Mouse (Mus musculus) midbrain, embryonic 16.5 days (tissue): ENCODE measurements around the gene Ehd4. TPM values are rescaled to one million over a fixed set of nuclear protein-coding genes. Genes with fewer than 3 reads are reported as not detected.

ENCODE experiments used
- ATAC-seq: fragments of 200-750 bp; cut with Nextera tagmentation; 2 replicates; pipeline ENCODE4 v1.8.0; 2017; ENCODE audit warnings: moderate TSS enrichment
- H3K27ac ChIP-seq: fragments of 300-500 bp; sonication (generic); 2 replicates; pipeline ENCODE4 v1.5.1; 2014; ENCODE audit warnings: mild to moderate bottlenecking, low read length, mixed read lengths
- H3K27me3 ChIP-seq: fragments of 300-500 bp; sonication (generic); 2 replicates; pipeline ENCODE4 v1.6.1; 2014; ENCODE audit warnings: low read depth, low read length, mixed read lengths; ENCODE audit not compliant: control insufficient read depth, insufficient read depth
- H3K36me3 ChIP-seq: fragments of 300-500 bp; sonication (generic); 2 replicates; pipeline ENCODE4 v1.6.1; 2014; ENCODE audit warnings: mild to moderate bottlenecking, low read length, moderate library complexity, mixed read lengths; ENCODE audit not compliant: control insufficient read depth, insufficient read depth
- H3K4me1 ChIP-seq: fragments of 300-500 bp; sonication (generic); 2 replicates; pipeline ENCODE4 v1.6.1; 2014; ENCODE audit warnings: mild to moderate bottlenecking, low read length, mixed read lengths; ENCODE audit not compliant: control insufficient read depth, insufficient read depth
- H3K4me2 ChIP-seq: fragments of 300-500 bp; sonication (generic); 2 replicates; pipeline ENCODE4 v1.6.1; 2014; ENCODE audit warnings: mild to moderate bottlenecking, low read length, mixed read lengths
- H3K4me3 ChIP-seq: fragments of 300-500 bp; sonication (generic); 2 replicates; pipeline ENCODE4 v1.5.1; 2014; ENCODE audit warnings: low read depth, mild to moderate bottlenecking, low read length, moderate library complexity, mixed read lengths
- H3K9ac ChIP-seq: fragments of 300-500 bp; sonication (generic); 2 replicates; pipeline ENCODE4 v1.6.1; 2014; ENCODE audit warnings: low read depth, low read length, mixed read lengths
- H3K9me3 ChIP-seq: fragments of 300-500 bp; sonication (generic); replicated peaks from 2 replicates; pipeline ENCODE4 v1.6.1; 2014; ENCODE audit warnings: mild to moderate bottlenecking, low read length, mixed read lengths; ENCODE audit not compliant: control insufficient read depth, poor library complexity, severe bottlenecking
- WGBS: fragments of 180-500 bp; shearing (Covaris S2); extraction: QIAGEN DNeasy Blood & Tissue Kit; methylation state at CpG from one replicate; pipeline ENCODE4 v1.1.7; 2014; 5-methylcytosine and 5-hydroxymethylcytosine counted together
- polyA plus RNA-seq: library from polyadenylated mRNA; unstranded; fragments of >200 nt; fragmentation: Nextera tagmentation; extraction: Ambion mirVana; gene quantifications from 2 replicates; pipeline ENCODE4 v1.2.1, GENCODE M21; 2015

Gene Ehd4
- polyA plus RNA-seq, 1 experiment from 2014 or later: 11.5 TPM

DNA sequence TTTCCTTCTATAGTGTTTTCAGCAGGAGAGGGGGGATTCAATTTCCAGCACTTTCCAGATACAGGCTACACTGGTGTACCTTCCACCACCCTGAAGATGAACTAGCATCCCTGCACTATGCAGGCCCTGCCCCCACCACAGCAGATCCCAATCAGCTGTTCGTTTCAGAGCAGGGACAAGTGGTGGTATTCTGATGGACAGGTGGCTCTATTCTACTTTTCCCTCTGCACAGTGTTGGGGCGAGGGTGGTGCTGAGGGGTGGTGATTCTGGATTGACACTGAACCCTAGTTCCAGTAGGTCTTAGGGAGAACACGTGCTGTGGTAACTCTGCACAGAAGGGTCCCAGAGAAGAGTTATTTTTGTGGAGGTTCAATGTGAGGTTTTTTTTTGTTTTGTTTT is 43.2 kb downstream of the Ehd4 start:
- Histone ChIP-seq H3K27ac (no peak overlapping the region), H3K4me2 (no peak overlapping the region), H3K36me3 (no peaks in the 10 kb centered on the region), H3K9ac (no peak overlapping the region), H3K9me3 (no peaks in the 10 kb centered on the region), H3K27me3 (no peaks in the 10 kb centered on the region), H3K4me3 (no peak overlapping the region), H3K4me1 (no peaks in the 10 kb centered on the region)
- ATAC-seq: no peak
- WGBS: 74% methylated on average over 3 of the region's 3 CpGs

DNA sequence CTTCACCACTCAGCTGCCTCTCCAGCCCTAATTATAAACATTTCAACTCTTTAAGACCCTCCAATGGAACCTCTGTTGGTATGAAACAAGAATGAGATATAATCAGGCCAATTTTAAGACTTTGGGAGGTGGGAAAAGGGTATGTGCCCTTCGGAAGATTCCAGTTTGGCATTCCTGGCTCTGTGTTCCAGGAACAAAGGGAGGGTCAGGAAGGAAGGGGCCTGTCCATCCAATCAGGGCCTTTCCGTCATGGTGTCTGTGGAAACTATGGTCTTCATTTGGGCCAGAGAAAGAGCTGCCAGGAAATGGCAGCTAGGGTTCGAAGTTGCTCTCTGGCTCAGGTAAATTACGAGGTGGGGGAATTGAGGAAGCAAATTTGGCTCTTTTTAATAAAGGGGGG is 46.3 kb downstream of the Ehd4 start:
- Histone ChIP-seq H3K4me3 (no peak overlapping the region), H3K27ac (no peak overlapping the region), H3K9me3 (no peaks in the 10 kb centered on the region), H3K36me3 (no peaks in the 10 kb centered on the region), H3K27me3 (no peaks in the 10 kb centered on the region), H3K4me1 (no peaks in the 10 kb centered on the region), H3K9ac (no peak overlapping the region), H3K4me2 (no peak overlapping the region)
- no peak for ATAC-seq
- 86% methylated on average over 4 of the region's 4 CpGs for WGBS

DNA sequence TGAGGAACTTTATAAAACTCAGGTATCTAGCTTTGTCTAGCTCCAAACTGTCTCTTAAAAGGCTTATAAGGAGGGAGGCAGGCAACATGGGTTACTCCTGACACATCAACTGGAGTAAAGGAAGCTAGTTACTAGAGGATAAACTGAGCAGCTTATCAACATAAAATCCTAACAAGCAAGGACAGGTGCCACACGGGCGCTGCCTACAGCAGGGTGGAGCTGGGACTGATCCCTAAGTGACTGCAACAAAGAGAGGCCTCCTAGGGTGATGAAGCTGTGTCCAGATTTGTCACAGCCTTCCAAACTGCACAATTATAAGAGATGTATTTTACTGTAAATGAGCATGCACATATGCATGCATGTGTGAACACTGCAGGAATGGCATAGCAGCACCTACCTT is 47.0 kb downstream of the Ehd4 start:
- no peaks in the 10 kb centered on the region for H3K9me3 ChIP-seq
- H3K27ac ChIP-seq: no peak overlapping the region
- H3K36me3 ChIP-seq: no peaks in the 10 kb centered on the region
- no peak overlapping the region for H3K4me3 ChIP-seq
- H3K4me2 ChIP-seq: no peak overlapping the region
- 78% methylated on average over 2 of the region's 2 CpGs for WGBS
- H3K4me1 ChIP-seq: no peaks in the 10 kb centered on the region
- H3K27me3 ChIP-seq: no peaks in the 10 kb centered on the region
- ATAC-seq: no peak
- no peak overlapping the region for H3K9ac ChIP-seq

GRCm38 (mm10) chr2:120106397-120106973 is 47.9 kb downstream of the Ehd4 start:
- Histone ChIP-seq H3K27ac (no peak overlapping the region), H3K9ac (no peak overlapping the region), H3K9me3 (no peaks in the 10 kb centered on the region), H3K4me2 (no peak overlapping the region), H3K4me3 (no peak overlapping the region), H3K36me3 (no peaks in the 10 kb centered on the region), H3K4me1 (no peaks in the 10 kb centered on the region), H3K27me3 (no peaks in the 10 kb centered on the region)
- WGBS: 88% methylated on average over 8 of the region's 8 CpGs
- no peak for ATAC-seq

DNA sequence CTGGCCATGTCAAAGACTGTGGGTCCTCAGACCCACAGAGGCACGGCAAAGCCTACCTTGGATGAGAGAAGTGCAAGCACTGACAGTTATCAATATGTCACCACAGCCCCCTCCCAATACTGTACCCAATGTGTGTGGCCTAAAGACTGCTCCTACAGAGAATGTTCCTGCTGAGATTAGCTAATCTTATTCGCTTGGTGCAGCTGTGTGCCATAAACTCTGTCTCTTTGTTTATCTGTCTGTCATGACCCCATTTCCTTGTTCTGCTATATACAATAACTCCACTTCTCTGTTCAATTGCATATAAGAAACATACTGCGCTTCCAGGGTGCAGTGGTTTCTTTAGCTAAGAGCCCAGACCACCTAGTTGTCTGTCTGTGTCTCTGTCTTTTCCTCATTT is 48.5 kb downstream of the Ehd4 start:
- WGBS: 74% methylated on average over 3 of the region's 3 CpGs
- no peak for ATAC-seq

GRCm38 (mm10) chr2:120102881-120103280 is 51.5 kb downstream of the Ehd4 start:
- Histone ChIP-seq H3K9me3 (no peaks in the 10 kb centered on the region), H3K36me3 (no peaks in the 10 kb centered on the region), H3K4me3 (no peak overlapping the region), H3K4me1 (no peaks in the 10 kb centered on the region), H3K27me3 (no peaks in the 10 kb centered on the region), H3K9ac (no peak overlapping the region), H3K27ac (no peak overlapping the region), H3K4me2 (no peak overlapping the region)
- ATAC-seq: no peak
- WGBS: 71% methylated on average over 6 of the region's 6 CpGs

More for the DNA sequence above, 48.5 kb downstream of the Ehd4 start:
- no peak overlapping the region for H3K4me3 ChIP-seq
- no peaks in the 10 kb centered on the region for H3K27me3 ChIP-seq
- no peaks in the 10 kb centered on the region for H3K36me3 ChIP-seq
- H3K9me3 ChIP-seq: no peaks in the 10 kb centered on the region
- H3K27ac ChIP-seq: no peak overlapping the region
- H3K9ac ChIP-seq: no peak overlapping the region
- H3K4me1 ChIP-seq: no peaks in the 10 kb centered on the region
- H3K4me2 ChIP-seq: no peak overlapping the region

DNA sequence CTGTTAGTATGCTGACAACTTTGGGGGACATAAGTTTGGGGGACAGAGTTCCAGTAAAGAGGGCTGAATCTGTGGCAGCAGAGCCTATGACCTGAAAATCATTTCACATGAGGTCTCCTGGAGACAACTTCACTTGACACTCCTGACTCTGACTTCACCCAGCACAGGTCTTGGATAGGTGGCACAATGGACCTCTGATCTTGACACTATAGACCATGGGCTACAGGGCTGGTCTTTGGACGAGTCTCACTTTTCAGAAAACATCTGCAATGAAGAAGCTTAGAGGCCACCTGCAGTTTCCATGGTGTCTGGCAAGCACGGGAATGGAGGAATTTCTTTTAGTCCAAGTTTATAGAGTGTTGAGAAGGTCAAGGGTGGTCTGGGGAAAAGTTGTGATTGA is 52.0 kb downstream of the Ehd4 start:
- no peak for ATAC-seq
- 51% methylated on average over 2 of the region's 2 CpGs for WGBS
- no peak overlapping the region for H3K4me2 ChIP-seq

GRCm38 (mm10) chr2:120101961-120102360 is 52.4 kb downstream of the Ehd4 start:
- Histone ChIP-seq H3K27ac (no peak overlapping the region), H3K9me3 (no peaks in the 10 kb centered on the region), H3K4me3 (no peak overlapping the region), H3K4me2 (no peak overlapping the region), H3K4me1 (no peaks in the 10 kb centered on the region), H3K36me3 (no peaks in the 10 kb centered on the region), H3K9ac (no peak overlapping the region), H3K27me3 (no peaks in the 10 kb centered on the region)
- no peak for ATAC-seq
- WGBS: 92% methylated on average over 11 of the region's 11 CpGs

More for the DNA sequence above, 52.0 kb downstream of the Ehd4 start:
- Histone ChIP-seq H3K36me3 (no peaks in the 10 kb centered on the region), H3K4me1 (no peaks in the 10 kb centered on the region), H3K27me3 (no peaks in the 10 kb centered on the region), H3K27ac (no peak overlapping the region), H3K9me3 (no peaks in the 10 kb centered on the region), H3K9ac (no peak overlapping the region), H3K4me3 (no peak overlapping the region)

- H3K27me3 ChIP-seq: no peaks in the 10 kb centered on the region
- no peak overlapping the region for H3K27ac ChIP-seq
- H3K9me3 ChIP-seq: no peaks in the 10 kb centered on the region
- no peak overlapping the region for H3K4me3 ChIP-seq
- ATAC-seq: no peak
- no peaks in the 10 kb centered on the region for H3K36me3 ChIP-seq
- no peak overlapping the region for H3K4me2 ChIP-seq
- no peak overlapping the region for H3K9ac ChIP-seq
- WGBS: 94% methylated on average over 3 of the region's 3 CpGs
- H3K4me1 ChIP-seq: no peaks in the 10 kb centered on the region
These were observed 54.5 kb downstream of the Ehd4 start for GRCm38 (mm10) chr2:120099886-120100285.
